Comparison of ENCODE assay signal across 15 mouse cellular contexts in genomic region chr6:22347132-22347902, GRCm38 (mm10). TPM values are rescaled to one million over a fixed set of nuclear protein-coding genes. Genes with fewer than 3 reads are reported as not detected.
DNase-seq lines count a peak whose midpoint lies in the region; ATAC-seq lines count a peak whose summit lies in the region.
"Had no signal": no experiment of that assay in that cellular context is flagged by ENCODE, and none has a peak within 500 bp of the region (broad histone marks: within the 10 kb centered on the region; RNA-seq: fewer than 3 reads in every experiment).

No protein-coding gene starts in this region.

- no peaks in the 10 kb centered on the region for H3K27me3 ChIP-seq in heart, embryonic 10.5 days (ENCODE audit: insufficient read depth, poor library complexity, severe bottlenecking)
- no peaks in the 10 kb centered on the region for H3K27me3 ChIP-seq in liver, embryonic 16.5 days (ENCODE audit: control insufficient read depth, insufficient read depth, low read depth, low read length)
- no peaks in the 10 kb centered on the region for H3K27me3 ChIP-seq in liver, embryonic 11.5 days (replicated peaks; ENCODE audit: control insufficient read depth, insufficient read depth, low read length)
- no peaks in the 10 kb centered on the region for H3K27me3 ChIP-seq in splenic B cell, adult 2 months (ENCODE audit: control insufficient read depth, insufficient read depth, low read length, poor library complexity, severe bottlenecking)

- no peak overlapping the region for H3K4me3 ChIP-seq in heart, embryonic 10.5 days
- no peak overlapping the region for H3K4me3 ChIP-seq in liver, embryonic 16.5 days (ENCODE audit: low read depth, low read length)
- no peak overlapping the region for H3K4me3 ChIP-seq in liver, embryonic 11.5 days (ENCODE audit: low read depth, low read length)
- H3K4me3 ChIP-seq: erythroblast, embryonic 14.5 days; gastrocnemius, adult 2 months had no signal

- peaks cover 42% of the 10 kb centered on the region for H3K4me1 ChIP-seq in heart, embryonic 10.5 days
- peaks cover 36% of the 10 kb centered on the region for H3K4me1 ChIP-seq in liver, embryonic 16.5 days (ENCODE audit: control insufficient read depth, low read depth, low read length)
- H3K4me1 ChIP-seq in liver, embryonic 11.5 days (replicated peaks; ENCODE audit: control insufficient read depth, insufficient read depth, low read length): peaks cover 26% of the 10 kb centered on the region

- H3K36me3 ChIP-seq in heart, embryonic 10.5 days: no peaks in the 10 kb centered on the region
- H3K36me3 ChIP-seq in liver, embryonic 16.5 days (ENCODE audit: control insufficient read depth, insufficient read depth): no peaks in the 10 kb centered on the region
- H3K36me3 ChIP-seq in liver, embryonic 11.5 days (ENCODE audit: control insufficient read depth, insufficient read depth, low read length): no peaks in the 10 kb centered on the region
- 0 out of 2 replicates have a peak, but pooled peaks cover 2% of the 10 kb centered on the region for H3K36me3 ChIP-seq in splenic B cell, adult 2 months (ENCODE audit: control insufficient read depth, insufficient read depth, low read length, poor library complexity, severe bottlenecking)

- no peak overlapping the region for H3K9ac ChIP-seq in liver, embryonic 16.5 days (ENCODE audit: low read depth, low read length)
- no peak overlapping the region for H3K9ac ChIP-seq in liver, embryonic 11.5 days (ENCODE audit: low read depth, low read length)

- H3K4me2 ChIP-seq in liver, embryonic 16.5 days (ENCODE audit: low read depth, low read length): 0 out of 2 replicates have a peak overlapping the region, but pooled peaks have one; percentile 9
- no peak overlapping the region for H3K4me2 ChIP-seq in liver, embryonic 11.5 days

- WGBS in heart, embryonic 10.5 days: 62% methylated on average over 8 of the region's 8 CpGs
- 49% methylated on average over 8 of the region's 8 CpGs for WGBS in liver, embryonic 16.5 days (ENCODE audit: insufficient replicate concordance)
- WGBS in liver, embryonic 11.5 days: 67% methylated on average over 8 of the region's 8 CpGs

- H3K9me3 ChIP-seq in heart, embryonic 10.5 days: no peaks in the 10 kb centered on the region
- H3K9me3 ChIP-seq in liver, embryonic 16.5 days (replicated peaks; ENCODE audit: control insufficient read depth, low read length): no peaks in the 10 kb centered on the region
- no peaks in the 10 kb centered on the region for H3K9me3 ChIP-seq in liver, embryonic 11.5 days (ENCODE audit: control insufficient read depth, low read length)

- no peak for DNase-seq in heart, embryonic 10.5 days (ENCODE audit: low spot score)
- no peak for DNase-seq in heart, adult 8-10 months (ENCODE audit: low spot score)
- DNase-seq in liver, embryonic 11.5 days (ENCODE audit: low spot score): no peak
- DNase-seq in fibroblast of lung, adult 2 months (ENCODE audit: low read depth): peak; percentile 72
- peak; percentile 36 for DNase-seq in splenic B cell, adult 2 months (ENCODE audit: low read depth, low spot score)
- DNase-seq in retina, postnatal 1 day: no peak
- DNase-seq: B cell, adult 2 months; gastrocnemius, adult 2 months; kidney, postnatal 4 days; lung, postnatal 10 days had no signal

- ATAC-seq in liver, embryonic 16.5 days (ENCODE audit: low read depth): no peak
- no peak for ATAC-seq in liver, embryonic 11.5 days (replicated peaks; ENCODE audit: low FRiP score)
- ATAC-seq in cerebellum, adult (ENCODE audit: insufficient number of reproducible peaks, low FRiP score, low TSS enrichment): no peak
- ATAC-seq: hindbrain, embryonic 16.5 days had no signal

- H3K27ac ChIP-seq in heart, embryonic 10.5 days: 0 out of 2 replicates have a peak overlapping the region, but pooled peaks have one; percentile 18
- no peak overlapping the region for H3K27ac ChIP-seq in liver, embryonic 16.5 days (ENCODE audit: low read length)
- no peak overlapping the region for H3K27ac ChIP-seq in liver, embryonic 11.5 days (ENCODE audit: low read depth, low read length)
- H3K27ac ChIP-seq: gastrocnemius, adult 2 months had no signal

RNA-seq across cellular contexts. Expression of gene Fam3c, which starts 8.7 kb away (rescaled TPM):
- polyA plus RNA-seq in heart, embryonic 10.5 days (2016; fragmentation: Nextera tagmentation; extraction: Ambion mirVana): 34.3 and 48.2 TPM in 2 replicates
- 10 to 100 TPM; 27.0 to 33.8 (median 32.0) TPM for total RNA-seq in heart, adult 8-10 months (2022)
- 18.5 and 19.9 TPM in 2 replicates for polyA plus RNA-seq in liver, embryonic 16.5 days (2015; fragmentation: Nextera tagmentation; extraction: Ambion mirVana)
- polyA plus RNA-seq in liver, embryonic 11.5 days (2014; fragmentation: Nextera tagmentation; extraction: Ambion mirVana): 33.7 and 35.2 TPM in 2 replicates

RNA-seq across cellular contexts. Expression of gene Wnt16, which starts 59.3 kb away (rescaled TPM):
- 0.09 and 0.69 TPM in 2 replicates for polyA plus RNA-seq in heart, embryonic 10.5 days (2016; fragmentation: Nextera tagmentation; extraction: Ambion mirVana)
- total RNA-seq in heart, adult 8-10 months (2022): under 1 TPM in 2 of 4 experiments, not detected in 2; 0.25 to 0.44 TPM
- polyA plus RNA-seq in liver, embryonic 16.5 days (2015; fragmentation: Nextera tagmentation; extraction: Ambion mirVana): not detected in 2 replicates
- polyA plus RNA-seq in liver, embryonic 11.5 days (2014; fragmentation: Nextera tagmentation; extraction: Ambion mirVana): 0.29 TPM in 1 of 2 replicates, not detected in the other
- polyA plus RNA-seq: erythroblast, embryonic 14.5 days; thymus, postnatal 0 days had no signal

Comparison
In these comparisons a context has a peak if more than half of its experiments do, and no peak if none do; other contexts are left out.
1. DNase-seq: peak in fibroblast of lung, adult 2 months (single experiment) and splenic B cell, adult 2 months (single experiment); none in heart, embryonic 10.5 days (single experiment), heart, adult 8-10 months (single experiment), liver, embryonic 11.5 days (single experiment) and retina, postnatal 1 day (single experiment).